Mouse (Mus musculus): ENCODE data around the gene Rims4.

DNA sequence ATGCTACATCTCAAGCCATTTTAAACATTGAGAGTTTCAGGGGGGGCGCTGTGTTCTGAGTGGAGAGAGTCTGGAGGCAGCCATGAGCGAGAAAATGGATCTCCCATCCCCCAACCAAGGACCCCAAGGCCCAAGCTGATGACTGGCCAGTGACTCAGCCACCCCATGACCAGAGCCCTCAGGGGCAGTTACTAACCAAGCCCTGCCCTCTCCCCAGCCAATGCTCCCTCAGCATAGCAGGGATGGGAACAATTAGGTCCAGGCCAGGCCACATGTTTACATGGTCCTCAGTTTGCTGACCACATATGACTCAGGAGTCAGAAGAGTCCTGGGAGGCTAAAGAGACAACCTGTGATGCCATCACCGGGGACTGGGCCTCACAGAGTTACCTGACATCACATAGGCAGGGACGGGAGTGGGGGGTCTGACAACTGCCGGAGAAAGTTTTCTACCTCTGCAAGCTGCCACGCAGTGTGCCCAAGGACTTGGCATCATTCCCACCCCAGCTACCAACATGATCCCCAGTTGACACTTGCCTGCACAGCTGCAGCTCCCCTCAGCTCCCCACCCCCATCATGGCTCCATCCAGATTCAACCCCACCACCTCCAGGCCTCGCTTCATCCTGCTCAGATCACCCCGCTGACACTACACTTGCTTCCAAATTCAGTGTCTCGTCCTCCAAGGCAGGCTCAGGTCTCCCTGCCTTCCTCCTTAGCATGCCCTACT lies 103.6 kb downstream of the Rims4 start:
- TF ChIP-seq CTCF (IDR thresholded peaks at IDR 0.05; ENCODE audit: borderline replicate concordance, insufficient read depth, low read length) (no peak), POLR2A (IDR thresholded peaks at IDR 0.05; ENCODE audit: low read depth, low read length) (no peak)

Measured in embryonic fibroblast, embryonic 13.5 days (primary cell).